Mouse (Mus musculus) spleen, postnatal 36 days (tissue): ENCODE measurements around the gene Tldc2.

Source experiments
- DNase-seq, 2 experiments: peaks; one replicate each; pipeline ENCODE4 v3.0.0; 2022; ENCODE audit warnings: low spot score in 2 of 2, mixed read lengths in 1 of 2

The Tldc2 gene

DNA sequence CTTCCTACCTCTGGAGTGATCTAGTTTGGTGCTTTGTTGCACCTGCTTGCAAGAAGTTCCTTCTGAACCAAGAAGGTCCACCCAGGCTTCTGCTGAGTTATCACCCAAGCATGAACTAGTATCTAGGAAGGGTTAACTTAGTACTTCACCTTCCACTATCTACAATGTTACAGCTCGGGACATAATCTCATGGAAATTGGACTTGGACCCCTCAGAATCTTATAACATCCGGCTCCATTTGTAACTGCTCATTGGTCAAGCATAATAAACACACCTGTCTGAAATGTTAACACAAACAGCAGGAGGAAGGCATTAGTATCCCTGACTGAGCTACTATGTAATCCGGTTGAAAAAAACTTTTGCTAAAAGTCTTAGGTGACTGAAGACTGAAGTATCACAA is 40.5 kb downstream of the Tldc2 start:
- DNase-seq: no peak

DNA sequence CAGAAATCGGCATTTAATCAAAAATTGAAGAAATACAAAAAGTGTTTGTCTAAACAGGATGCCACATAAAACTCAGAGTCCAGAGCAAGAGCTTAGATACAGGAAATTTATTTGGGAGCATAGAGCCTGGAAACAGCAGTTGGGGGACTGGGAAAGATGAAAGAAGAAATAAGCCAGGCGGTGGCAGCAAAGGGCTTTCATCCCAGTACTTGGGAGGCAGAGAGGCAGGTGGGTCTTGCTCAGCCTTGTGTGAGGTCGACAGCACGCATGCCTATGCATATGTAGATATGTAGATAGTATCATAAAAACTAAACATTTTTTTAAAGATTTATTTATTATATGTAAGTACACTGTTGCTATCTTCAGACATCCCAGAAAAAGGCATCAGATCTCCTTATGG is 41.2 kb downstream of the Tldc2 start:
- peak in 1 of 2 experiments; percentile 26 for DNase-seq

DNA sequence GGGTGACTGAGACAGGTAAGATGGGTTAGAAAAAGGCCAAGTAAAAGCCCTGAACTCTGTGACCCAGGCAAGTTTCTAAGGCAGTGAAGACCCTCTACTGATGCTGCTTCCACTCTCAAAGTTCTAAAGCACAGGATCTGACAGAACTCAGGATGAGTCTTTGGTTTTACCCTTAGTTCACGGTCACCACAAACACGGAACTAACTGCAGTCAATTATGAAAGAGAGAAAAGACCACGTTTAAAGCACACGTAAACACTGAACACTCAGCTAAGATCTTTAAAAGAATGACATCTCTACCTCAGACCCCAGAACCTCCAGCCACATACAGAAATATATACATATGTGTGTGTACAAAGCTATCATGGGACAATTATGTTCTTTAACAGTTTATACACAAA is 42.2 kb downstream of the Tldc2 start:
- DNase-seq: no peak

DNA sequence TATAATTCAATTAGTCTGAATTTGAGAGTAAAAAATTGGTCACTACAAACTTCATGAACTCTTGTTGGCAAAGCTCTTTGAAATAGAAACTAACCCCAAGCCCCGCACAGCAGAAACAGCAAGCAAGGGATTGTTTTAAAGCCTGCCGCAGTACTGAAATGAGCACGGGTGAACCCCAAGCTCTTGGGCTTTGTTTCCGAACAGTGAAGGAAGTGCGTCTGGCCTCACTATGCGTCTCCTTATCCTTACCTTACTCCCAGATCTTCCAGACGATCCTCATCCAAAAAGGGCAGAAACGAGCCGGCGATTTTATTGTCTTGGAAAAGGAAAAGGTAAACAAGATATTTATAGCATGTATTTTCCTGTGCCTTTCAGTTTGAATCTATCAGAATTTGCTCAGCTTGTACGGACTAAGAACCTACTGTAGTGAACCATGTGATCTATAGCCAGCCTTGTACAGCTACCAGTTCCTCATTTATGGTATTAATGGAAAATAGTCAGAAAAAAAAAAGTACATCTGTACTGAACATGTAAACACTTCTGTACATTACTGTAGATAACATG is 42.8 kb downstream of the Tldc2 start:
- peak; percentile 37 to 39 for DNase-seq

DNA sequence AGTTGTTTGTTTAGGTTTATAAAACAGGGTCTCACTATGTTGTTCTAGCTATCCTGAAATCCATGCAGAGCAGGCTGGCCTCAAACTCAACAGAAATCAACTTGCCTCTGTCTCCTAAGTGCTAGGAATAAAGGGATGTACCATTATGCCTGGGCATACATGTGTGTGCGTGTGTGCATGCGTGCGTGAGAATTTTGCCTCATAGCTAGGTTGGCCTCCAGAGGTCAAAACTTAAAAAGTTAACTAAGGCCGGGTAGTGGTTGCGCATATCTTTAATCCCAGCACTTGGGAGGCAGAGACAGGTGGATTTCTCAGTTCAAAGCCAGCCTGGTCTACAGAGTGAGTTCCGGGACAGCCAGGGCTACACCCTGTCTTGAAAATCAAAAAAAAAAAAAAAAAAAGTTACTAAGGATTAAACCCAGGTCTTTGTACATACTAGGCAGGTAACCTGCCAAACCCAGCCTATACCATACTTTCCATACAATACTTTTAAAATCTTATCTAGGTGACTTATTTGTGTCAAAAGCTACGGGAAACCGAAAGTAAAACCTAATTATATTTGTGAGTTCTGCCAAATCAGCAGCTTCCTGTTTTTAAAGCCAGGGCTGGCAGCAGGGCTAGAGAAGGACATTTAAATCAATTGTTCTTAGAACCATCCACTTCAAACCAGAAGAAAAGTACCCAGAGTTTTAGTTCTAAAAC is 44.1 kb downstream of the Tldc2 start:
- DNase-seq: peak; percentile 62 to 68

DNA sequence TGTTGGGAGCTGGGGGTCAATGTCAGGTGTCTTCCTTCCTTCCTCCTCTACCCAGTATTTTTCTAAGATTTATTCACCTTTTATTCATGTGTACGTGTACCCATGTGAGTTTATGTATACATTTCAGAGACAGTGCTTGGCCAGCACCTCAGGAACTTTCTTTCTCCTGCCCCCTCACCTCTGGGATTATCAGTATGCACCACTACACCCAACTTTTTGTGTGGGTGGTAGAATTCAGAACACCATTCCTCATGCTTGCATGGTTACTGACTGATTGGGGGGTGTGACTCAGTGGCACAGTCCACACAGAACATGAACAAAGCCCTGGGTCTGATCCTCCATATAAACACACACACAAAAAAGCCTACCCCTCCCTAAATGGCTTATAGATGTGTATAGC is 45.2 kb downstream of the Tldc2 start:
- no peak for DNase-seq

DNA sequence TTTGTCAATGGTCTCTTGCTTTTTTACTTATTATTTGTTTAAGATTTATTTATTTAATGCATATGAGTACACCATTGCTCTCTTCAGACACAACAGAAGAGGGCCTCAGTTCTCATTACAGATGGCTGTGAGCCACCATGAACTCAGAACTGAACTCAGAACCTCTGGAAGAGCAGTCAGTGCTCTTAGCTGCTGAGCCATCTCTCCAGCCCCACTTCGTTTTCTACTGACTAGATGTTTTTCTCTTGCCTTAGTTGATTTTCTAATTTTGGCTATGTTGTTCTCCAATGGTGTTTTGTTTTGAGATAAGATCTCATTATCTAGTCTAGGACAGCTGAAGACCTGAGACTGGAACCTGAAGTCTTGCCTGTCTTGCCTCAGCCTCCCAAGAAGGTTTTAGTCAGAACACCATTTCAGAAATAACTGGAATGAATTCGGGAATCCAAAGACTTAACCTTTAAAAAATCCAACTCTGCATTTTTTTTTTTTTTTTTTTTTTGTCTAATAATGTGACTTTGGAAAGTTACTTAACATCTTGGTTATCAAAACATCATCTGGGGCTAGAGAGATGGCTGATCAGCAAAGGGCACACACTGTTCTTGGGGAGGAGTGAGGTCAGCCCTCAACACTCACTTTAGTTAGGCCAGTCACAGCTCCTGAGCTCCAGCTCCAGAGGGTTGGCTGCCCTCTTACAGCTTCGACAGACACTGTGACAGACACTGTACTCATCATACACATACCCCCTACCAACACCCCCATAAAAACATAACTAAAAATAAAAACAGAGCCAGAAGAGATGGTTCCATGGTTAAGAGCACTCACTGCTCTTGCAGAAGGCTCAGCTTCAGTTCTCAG is 46.1 kb downstream of the Tldc2 start:
- DNase-seq: no peak

DNA sequence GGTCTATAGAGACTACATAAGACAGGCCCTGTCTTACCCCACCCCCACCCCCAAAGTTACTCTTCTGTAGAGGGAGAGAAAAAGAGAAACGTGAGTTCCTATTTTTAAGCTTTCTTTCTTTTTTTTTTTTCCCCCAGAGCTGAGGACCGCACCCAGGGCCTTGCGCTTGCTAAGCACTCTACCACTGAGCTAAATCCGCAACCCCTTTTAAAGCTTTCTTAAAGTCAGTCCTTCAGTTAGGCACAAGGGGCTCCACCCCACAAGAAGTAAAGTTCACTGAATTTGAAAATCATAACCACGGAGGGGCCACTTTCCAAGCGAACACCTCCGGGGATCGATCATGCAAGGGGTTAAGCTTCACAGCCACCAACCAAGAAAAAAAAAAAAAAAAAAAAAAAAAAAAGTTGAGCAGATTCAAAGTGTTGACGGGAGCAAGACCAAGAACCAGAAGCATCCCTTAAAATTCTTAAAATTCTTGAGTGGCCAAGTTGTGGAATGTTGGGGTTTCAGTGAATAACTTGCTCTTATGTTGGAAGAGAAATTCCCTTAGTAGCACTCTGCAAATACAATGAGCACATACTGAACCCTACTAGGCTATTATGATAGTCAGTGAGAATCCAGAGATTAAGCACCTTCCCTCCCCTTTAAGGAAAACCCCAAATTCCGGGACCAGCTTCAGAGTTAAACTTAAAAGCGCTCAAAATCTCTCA is 47.1 kb downstream of the Tldc2 start:
- peak; percentile 59 to 65 for DNase-seq

DNA sequence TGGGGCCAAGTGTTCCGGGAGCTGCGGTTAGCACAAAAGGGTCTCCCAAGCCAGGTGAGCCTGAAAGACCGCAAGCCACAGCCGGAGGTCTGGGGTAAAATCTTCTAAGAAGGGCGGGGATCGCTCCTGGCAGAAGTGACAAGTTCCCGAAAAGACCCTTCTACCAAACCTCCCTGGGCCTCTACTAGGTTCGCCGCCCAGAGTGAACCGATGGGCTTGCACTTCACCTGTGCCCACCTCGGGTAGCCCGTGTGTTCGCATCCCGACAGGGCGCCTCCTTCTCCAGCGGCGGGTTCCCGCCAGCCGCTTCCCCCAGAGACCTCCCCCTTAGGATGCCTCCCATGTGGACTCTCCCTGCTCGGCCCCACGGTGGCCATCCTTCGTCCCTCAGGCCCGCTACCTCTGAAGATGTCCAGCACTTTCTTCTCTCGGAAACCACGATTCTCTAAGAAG is 47.6 kb downstream of the Tldc2 start:
- DNase-seq: peak; percentile 57 to 61

DNA sequence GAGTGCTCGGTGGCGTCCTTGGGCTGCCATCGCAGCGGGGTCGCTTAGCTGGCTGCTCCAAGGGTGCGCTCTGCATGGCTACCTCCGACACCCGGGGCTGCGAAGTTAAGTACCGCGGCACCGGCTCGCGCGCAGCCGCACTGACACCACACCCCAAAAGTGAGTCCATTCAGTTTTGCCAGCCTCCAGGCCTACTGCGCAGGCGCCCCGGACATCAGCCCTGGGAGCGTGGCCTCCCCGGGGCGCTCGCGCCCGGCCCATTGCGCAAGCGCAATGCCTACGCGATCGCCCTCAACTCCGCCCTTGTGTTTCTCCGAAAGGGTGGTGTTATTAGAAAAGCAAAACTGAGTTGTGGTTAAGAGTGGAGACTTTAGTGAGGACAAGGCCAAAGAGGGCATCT is 48.2 kb downstream of the Tldc2 start, which contains the start of gene Samhd1:
Gene Samhd1, minus strand, starts transcription at position 252 of the 400 bp plus-strand sequence.
- peak; percentile 98 to 99 for DNase-seq

DNA sequence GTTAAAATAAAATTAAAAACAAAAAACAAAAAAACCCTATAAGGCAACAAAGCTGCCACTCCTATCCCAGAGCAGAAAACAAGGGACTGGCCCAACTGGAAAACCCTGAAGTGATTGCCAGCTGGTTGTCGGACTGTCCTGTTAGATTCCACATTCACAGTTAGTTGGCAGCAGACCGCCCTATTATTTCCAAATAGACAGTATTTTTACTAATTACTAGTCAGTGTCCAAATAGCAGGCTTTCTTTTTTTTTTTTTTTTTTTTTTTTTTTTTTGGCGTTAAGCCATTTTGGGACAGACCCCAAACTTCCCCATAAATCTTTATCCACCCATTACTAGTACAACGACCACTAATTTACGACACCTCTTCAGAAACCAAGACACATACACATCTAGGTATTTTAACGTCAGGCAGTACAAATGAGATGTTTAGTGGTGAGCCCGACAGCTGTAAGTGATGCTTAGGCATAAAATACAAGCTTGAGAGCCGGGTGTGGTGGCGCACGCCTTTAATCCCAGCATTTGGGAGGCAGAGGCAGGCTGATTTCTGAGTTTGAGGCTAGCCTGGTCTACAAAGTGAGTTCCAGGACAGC is 48.8 kb downstream of the Tldc2 start:
- no peak for DNase-seq

DNA sequence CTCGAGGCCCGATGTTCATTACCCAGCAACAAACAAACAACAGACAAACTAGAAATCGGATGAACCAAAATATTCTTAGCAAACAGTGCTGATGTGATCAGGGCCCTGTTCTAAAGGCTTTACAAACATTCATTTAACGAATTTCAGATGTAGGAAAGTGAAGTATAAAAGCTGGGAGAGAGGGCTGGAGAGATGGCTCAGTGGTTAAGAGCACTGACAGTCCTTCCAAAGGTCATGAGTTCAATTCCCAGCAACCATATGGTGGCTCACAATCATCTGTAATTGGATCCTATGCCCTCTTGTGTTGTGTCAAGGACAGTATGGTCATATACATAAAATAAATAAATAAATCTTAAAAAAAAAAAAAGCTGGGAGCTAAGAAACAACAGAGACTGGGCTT is 49.3 kb downstream of the Tldc2 start:
- no peak for DNase-seq

DNA sequence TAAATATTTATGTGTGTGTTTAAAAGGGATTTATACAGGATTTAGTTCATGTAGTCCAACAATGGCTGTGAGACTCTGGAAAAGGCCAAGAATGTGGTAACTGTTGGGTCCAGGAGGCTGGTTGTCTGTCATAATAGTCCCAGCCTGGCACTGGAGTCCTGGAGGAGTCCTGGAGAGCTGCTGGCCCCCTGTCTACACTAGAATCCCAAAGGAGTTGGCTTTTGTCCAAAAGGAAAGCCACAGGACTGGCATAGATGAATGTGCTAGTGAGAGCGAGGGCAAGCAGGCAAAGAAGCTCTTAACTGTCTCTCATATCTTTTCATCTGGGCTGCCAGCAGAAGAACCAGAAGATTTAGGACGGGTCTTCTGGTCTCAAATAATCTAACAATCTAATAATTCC is 49.8 kb downstream of the Tldc2 start:
- no peak for DNase-seq

DNA sequence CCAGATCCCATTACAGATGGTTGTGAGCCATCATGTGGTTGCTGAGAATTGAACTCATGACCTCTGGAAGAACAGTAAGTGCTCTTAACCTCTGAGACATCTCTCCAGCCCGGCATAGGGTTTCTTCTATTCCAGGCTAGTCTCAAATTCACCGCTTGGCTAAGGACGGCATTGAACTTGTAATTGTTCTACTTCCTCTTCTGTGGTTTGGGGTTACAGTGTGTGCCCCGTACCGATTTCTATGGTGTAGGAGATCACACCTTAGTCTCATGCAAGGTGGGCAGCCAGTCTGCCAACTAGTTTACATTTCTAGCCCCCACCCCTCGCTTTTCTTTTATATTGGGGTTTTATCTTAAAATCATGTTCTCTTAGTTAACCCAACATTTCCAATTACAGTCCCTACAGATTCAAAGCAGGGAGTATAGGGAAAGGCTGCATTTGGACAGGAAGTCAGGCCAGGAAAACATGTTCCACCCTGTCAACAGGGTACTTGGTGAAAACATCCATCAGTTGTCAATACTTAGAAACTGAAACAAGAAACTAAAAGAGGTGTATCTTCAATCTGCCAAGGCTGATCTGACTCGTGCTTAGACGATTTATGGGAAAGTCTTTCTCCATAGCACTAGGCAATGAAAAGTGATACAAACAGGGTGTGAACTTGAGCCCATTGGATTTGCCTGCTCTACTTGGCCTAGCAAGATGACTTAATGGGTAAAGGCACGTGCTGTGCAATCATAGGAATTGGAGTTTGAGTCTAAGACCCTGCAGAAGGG is 51.3 kb downstream of the Tldc2 start:
- peak; percentile 79 to 81 for DNase-seq

DNA sequence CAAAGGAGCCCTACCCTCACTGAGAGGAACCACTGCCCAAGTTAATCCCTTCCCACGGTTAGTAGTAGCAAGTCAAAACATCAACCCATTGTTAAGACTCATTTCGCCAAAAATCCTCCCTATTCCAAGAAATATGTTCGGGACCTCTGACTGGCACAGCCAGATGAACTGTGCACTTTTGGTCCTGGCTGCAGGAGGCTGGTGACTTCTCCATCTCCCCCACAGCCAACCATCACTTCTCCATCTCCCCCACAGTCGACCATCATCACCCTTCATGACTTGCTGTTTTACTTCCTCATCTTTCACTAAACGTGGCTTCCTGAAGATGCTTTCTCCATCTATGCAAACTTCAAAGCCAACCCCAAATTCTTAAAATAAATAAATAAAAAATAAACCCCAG is 52.0 kb downstream of the Tldc2 start:
- DNase-seq: peak; percentile 50 to 64

DNA sequence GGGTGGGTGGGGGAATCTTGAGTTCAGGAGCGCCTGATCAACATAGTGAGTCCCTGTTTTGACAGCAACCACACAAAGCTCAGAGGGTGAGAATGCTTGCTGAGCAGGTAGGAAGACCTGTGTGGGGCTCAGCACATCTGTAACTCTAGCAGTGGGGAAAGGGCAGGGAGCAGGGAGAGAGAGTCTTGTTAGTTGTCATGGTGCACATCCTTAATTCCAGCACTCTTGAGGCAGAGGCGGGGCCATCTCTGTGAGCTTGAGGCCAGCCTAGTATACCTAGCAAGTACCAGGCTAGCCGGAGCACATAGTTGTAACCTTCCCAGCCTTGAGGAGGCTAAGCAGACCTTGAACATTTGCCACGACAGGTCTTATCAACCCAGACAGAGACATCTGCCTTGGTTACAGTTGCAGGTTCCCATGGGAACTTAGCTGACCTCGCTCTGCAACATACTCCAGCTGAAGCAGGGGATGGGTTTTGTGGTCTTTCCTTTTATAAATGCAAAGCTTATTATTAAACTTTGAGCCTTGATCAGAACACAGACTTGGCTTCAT is 52.5 kb downstream of the Tldc2 start:
- no peak for DNase-seq

DNA sequence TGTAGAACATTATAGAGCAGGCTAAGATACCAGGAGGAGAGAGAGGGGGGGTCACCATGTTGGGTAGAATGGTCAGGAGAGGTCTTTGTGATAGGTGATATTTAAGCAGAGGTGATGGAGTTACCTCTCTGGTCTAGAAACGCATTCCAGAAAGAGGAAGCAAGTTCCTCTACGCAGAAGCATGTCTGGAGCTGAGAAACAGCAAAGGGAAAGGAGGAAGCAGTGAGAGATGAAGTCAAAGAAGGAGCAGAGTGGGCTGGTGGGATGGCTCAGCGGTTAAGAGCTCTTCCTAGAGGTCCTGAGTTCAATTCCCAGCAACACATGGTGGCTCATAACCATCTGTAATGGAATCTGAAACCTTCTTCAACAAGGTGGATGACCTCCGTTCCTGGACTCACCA is 55.1 kb downstream of the Tldc2 start:
- no peak for DNase-seq

DNA sequence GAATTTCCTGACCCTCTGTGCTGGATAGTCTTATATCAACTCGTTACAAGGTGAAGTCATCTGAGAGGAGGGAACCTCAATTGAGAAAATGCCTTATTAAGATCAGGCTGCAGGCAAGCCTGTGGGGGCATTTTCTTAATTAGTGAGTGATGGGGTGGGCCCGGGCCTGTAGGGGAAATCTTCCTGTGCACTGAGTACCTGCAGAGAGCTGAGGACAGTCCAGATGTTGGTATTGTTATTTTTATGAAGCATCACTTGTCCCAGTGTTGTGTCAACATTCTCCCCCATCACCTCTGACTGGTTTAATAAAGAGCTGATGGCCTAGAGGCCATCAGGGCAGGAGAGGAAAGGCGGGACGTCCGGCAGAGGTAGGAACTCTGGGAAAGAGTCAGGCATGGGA is 57.3 kb downstream of the Tldc2 start:
- no peak for DNase-seq

DNA sequence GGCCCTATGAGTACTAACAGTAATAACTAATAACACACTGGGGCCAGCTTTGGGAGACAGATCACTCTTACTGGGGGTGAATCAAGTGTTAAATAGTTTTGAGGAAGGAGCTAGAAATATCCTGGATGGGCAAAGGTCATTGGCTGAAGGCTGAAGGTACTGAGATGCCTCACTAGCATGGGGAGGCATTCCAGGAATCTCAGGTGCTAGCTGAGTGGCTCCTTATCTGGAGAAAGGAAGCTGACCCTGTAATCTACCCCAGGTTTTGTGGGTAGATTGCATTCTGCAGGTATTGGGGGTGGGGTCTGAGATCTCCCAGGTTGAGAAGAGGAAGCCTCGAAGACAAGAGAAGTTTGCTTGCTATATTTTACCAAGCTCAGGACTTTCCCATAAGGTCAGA is 58.3 kb downstream of the Tldc2 start:
- DNase-seq: no peak
